Mouse (Mus musculus) embryo, embryonic 10.5 days (tissue): ENCODE data around the gene Hax1.
A peak's percentile ranks its signal among the peaks of the same experiment; 100 is the strongest.

Source experiments
- DNase-seq: peaks from one replicate; pipeline ENCODE4 v3.0.0-alpha.2; 2015; ENCODE audit warnings: low spot score

Gene Hax1

DNA sequence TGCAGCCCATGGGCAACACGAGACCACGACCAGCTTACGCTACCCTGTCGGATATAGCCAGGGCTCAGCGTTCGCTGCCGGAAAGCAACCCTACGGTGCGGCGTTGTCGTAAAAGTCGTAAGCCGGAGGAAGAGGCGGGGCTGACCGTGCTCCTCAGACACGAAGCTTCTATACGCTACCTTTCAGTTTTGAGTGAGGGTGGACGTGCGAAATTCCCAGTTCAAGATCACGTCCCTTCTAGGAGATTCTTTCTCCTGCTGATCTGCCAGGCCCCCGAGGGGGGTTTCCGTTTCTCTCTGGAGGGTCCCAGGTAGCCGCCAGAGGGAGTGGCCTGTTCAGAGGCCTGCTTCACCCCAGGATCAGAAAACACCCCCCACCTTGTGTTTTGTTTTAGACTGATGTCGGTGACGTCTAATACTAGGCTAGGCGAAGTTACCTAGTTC is at the start of gene Hax1:
Gene Hax1 (minus strand): TSS at position 169 of the 443 bp plus-strand sequence.
- DNase-seq = peak; percentile 97

DNA sequence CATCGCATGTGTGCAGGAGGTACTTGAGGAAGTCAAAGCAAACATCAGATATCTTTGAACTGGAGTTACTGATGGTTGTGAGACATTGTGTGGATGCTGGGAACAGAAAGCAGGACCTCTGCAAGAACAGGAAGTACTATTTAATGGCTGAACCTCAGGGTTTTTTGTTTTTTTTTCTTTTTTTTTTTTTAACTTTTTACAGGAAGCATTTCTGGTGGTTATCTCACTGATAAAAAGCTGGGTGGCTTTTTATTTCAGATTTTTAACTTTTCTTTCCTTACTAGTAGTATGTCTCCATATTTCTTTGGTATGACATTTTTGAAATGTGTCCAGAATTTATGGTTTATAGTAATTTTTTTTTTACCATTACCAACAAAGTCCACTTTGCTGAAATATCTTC is 37.7 kb upstream of the Hax1 start:
- no peak for DNase-seq

DNA sequence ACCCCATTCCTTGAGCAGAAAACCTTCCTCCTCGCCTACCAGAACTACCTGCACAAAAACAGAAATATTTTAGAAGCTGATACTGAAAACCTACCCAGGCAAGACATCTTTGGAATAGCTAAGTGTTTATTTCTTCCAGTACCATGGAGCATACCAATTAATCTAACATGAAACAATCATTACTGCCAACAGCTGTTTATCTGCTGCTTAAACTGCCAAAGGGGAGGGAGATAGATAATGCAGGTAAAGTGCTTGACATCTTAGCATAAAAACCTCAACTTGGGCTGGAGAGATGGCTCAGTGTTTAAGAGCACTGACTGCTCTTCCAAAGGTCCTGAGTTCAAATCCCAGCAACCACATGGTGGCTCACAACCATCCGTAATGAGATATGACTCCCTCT is 36.1 kb upstream of the Hax1 start:
- no peak for DNase-seq

DNA sequence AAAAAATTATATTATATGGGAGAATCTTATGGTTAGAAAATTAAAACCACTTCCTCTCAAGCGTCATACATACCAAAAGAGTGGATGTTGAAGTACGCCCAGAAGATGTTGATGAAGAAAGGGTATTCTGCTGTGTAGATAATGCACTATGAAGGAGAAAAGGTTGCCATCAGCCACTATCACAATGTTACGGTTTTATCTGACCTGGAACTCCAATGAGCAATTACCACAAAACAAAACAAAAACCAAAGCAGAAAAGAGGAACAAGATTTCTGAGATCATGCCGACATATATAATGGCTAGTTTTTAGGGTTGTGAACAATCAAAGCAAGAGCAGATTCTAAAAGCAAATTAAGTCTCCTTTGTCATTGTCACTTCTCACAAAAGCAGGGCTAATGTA is 18.0 kb upstream of the Hax1 start:
- no peak for DNase-seq

DNA sequence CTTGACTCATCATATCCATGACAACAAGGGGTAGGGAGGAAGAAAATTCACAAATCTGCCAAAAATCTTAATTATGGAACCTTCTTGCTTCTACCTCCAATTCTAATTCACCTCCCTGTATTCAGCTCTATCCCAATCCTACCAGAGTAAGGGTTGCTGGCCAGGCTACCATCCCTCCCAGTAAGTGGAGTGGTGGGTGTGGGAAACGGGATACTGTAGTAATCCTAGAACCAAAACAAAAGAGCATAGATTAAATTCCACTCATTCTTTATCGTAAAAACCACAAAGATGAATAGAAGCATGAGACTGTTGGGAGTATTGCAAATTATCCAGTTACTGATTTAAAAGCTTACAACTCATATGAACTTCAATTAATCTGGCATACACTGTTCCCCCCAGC is 11.7 kb upstream of the Hax1 start:
- DNase-seq = no peak

DNA sequence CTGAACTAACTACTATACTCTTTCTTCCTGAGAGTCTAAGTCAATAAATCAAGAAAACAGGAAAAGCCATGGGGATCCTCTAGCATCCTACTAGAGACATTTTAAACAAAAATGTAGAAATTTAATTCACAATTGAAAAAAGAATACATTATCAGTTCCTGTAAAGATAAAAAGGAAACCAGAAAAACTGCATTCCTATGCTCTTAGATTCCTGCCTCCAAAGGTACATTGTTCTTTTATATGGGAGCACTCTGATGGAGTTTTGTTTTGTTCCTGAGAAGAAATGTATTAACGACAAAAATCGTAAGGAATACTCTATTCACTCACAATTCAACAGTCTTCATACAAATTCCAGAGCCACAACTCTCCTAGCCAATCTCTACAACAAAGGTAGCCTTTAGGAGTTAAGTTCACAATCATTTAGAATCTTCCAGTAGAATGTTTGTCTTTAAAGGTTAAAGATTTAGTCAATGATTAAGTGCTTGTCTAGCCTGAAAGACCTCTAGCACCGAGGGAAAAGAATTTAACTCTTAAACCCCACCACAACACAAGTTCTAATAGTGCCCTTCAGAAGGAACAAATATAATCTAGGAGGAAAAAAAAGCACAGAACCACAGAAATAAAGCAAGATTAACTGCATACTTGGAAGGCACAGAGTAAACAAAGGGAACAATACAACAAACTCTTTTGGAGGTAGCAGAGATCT is 5.7 kb upstream of the Hax1 start:
- no peak for DNase-seq

DNA sequence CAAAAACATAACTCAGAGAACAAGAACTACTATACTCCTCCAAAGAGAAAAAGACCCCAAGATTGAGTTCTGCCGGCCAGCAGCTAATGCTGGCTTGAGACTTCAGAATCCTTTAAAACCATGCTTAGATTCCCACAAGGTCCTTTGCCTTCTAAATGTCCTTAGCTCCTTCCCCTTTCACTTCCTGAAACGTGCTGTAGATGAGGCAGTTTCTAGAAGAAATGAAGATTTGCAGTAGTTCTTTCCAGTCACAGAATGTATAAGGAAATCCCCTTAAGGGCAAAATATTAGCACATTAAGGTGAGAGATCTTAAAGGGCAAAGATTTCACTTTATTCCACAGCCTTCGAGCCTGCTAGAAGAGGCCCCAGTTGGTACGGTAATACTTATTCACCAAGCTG is 1.2 kb upstream of the Hax1 start:
- DNase-seq = no peak

DNA sequence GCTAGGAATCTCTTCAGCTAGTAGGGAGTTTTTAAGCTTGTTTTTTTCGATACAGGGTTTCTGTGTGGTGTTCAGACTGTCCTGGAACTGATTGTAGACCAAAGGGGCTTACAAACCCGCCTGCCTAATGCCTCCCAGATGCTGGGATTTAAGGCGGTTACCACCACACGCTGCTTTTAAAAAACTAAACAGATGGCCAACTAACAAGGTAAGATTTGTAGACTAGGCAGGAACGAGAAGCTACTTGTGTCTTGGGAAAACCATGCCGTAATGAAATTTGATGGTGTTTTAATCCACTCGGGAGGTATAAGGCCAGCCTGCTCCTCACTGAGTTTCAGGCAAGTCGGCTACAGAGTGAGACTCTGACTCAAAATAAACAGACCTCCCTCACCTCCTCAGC is 510 bp upstream of the Hax1 start:
- peak; percentile 72 for DNase-seq

DNA sequence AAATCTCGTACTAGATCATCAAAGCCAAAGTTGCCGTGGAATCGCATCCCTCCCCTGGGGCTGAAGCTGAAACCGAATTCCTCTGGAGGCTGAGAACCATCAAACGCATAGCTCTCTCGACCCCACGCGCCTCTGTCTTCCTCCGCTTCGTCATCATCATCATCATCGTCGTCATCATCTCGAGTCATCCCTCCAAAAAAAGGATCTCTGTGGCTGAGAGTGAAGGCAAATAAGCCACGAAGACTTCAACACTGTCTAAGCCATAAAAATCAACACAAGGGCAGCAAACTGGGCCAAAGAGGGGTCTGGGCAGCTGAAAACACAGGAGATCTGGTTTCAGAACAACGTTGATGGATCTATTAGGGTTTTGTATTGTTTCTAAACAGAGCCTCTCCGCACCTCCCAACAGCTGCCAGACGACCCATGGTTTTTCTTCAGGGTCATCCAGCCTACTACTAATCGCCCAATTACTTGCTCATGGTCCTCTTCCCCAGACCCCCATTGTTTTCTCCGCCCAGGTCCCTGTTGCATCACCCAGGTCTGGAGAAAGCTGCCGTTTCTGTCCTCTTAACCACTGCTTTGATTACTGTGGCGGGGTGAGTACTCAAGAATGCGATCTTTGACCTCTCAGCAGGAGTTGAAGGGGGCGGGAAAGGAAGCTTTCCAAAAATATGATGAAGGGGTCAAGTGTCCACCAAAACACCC is 637 bp downstream of the Hax1 start:
- peak; percentile 78 for DNase-seq

DNA sequence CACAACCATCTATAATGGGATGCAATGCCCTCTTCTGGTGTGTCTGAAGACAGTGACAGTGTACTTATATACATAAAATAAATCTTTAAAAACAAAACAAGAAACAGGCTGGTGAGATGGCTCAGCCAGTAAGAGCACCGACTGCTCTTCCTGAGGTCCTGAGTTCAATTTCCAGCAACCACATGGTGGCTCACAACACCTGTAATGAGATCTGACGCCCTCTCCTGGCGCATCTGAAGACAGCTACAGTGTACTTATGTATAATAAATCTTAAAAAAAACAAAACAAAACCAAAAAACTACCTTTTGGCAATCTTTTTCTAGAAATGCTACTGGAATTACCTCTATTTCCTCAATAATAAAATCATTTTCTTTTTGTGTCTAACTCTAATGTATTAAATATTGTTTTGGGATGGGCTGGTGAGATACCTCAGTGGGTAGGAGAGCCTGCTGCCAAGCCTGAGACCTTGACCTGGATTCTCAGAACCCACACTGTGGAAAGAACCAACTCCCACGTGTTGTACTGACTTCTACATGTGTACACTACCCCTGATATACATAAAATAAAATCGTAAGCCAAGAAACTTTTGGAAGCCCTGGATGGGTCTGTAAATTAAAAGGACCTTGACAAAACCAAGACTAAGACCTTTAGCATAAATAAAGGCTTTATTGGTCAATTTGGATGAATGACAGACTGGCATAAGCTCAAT is 3.6 kb downstream of the Hax1 start:
- no peak for DNase-seq

DNA sequence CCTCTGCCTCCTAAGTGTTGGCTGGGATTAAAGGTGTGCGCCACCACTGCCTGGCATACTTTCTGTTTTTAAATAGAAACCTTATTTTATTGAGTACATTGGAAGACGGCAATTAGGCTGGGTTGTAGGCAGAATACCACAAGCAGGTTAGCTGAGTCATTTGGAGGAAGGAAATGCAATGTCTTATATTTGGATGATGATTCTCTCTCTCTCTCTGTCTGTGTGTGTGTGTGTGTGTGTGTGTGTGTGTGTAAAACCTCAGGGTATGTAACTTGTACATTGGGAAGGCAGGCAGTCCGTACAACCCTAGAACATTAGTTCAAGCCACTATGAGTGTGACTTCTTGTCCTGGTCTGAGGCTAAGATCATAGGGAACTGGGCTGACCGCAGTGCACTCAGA is 10.8 kb downstream of the Hax1 start:
- no peak for DNase-seq

DNA sequence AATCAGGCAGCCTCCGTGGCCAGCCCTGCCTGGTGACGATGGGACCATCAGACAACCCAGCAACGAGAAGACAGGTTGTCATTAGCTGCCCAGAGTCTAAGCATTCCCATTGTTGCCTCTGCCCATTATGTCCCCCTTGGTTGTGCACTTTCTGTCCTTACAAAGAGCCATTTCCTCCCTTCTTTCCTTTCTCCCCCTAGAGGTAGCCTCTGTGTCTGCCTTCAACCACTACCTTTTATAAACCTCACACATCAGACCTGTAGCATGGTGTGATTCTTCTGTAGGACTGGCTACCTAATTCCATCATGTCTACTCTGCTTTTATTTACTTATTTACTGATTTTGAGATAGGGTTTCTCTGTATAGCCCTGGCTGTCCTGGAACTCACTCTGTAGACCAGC is 11.4 kb downstream of the Hax1 start:
- DNase-seq = no peak

DNA sequence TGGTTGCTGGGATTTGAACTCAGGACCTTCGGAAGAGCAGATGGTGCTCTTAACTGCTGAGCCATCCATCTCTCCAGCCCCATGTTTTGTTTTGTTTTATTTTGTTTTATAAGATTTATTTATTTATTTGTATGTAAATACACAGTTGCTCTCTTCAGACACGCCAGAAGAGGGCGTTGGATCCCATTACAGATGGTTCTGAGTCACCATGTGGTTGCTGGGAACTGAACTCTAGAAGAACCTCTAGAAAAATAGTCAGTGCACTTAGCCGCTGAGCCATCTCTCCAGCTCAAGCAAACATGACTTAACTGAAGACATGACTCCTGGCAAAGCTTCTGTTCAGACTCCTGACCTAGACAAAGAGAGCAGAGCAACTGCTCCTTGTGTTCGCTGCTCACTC is 16.2 kb downstream of the Hax1 start:
- no peak for DNase-seq

DNA sequence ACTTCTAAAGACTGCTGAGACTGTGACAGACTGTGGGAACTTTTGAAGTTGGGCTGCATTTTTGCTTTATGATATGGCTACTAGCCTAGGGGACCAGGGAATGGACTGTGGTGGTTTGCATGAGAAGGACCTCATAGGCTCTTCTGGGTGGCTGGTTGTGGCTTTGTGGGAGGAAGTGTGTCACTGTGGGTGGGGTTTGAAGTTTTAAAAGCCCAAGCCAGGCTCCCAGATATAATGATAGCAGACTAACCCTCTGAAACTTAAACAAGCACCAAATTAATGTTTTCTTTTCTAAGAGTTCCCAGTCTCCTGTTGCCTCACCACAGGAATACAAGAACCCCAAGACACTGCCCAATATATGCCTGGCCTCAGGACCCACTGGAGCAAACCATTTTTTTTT is 21.7 kb downstream of the Hax1 start:
- no peak for DNase-seq

DNA sequence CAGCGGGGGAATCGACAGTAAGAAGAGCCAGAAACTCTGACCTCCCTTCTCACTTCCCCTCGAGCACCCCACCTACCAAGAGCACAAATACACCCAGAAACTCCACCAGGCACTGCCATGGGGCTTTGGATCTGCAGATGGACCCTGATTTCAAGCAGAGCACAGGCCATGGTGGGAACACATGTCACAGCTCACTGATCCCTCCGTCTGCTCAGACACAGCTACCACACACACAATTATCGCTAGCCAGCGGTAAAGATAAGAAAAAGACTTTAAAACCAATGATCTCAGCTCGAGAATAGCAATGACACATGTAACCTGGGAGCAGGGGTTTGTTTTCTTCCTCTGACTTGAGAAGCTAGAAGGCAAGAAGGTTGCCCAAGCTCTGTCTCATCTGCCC is 30.1 kb downstream of the Hax1 start:
- no peak for DNase-seq

DNA sequence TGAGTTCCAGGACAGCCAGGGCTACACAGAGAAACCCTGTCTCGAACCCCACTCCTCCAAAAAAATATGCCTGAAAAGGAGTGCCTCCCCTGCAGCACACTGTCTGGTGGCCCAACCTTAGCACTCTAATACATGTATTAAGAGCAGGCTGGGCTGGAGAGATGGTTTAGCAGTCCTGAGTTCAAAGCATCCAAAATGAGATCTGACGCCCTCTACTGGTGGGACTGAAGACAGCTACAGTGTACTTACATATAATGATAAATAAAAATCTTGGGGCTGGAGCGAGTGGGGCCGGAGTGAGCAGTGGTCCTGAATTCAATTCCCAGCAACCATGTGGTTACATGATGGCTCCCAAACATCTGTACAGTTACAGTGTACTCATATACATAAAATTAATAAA is 31.6 kb downstream of the Hax1 start:
- DNase-seq = peak; percentile 49

DNA sequence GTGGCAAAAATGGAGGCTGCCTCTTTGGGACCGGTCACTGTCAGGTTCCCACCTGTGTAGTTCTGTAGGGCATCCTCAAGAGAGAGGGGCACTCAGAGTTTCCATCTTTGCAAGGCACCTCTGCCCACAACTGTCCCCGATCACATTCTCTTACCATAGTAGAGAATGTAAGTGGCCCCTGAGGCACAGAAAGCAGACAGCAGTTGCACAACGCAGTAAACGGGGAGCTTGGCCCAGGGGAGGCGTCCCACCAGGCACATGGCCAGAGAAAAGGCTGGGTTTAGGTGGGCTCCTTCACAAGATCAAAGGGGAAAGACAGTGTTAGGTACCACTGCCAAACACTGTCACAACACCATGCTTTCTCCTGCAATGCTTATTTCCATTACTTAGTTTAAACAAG is 32.6 kb downstream of the Hax1 start:
- no peak for DNase-seq

DNA sequence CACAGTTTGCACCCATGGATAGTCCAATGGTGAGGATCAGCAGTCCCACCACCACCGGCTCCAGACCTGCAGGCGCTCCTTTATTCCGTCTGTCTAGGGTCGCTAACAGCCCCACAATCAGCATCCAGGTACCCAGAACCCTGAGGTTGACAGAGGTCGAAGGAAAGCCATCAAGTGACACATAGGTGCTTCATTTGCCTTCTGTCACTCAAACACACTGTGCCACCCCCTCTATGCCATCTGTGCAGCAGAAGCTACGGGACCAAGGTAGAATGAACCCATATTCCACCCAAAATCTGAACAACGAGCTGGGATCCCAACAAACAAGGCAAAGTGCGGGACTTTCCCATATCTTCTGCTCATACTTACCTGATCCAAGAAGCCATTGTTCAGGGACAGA is 33.0 kb downstream of the Hax1 start:
- DNase-seq = no peak

DNA sequence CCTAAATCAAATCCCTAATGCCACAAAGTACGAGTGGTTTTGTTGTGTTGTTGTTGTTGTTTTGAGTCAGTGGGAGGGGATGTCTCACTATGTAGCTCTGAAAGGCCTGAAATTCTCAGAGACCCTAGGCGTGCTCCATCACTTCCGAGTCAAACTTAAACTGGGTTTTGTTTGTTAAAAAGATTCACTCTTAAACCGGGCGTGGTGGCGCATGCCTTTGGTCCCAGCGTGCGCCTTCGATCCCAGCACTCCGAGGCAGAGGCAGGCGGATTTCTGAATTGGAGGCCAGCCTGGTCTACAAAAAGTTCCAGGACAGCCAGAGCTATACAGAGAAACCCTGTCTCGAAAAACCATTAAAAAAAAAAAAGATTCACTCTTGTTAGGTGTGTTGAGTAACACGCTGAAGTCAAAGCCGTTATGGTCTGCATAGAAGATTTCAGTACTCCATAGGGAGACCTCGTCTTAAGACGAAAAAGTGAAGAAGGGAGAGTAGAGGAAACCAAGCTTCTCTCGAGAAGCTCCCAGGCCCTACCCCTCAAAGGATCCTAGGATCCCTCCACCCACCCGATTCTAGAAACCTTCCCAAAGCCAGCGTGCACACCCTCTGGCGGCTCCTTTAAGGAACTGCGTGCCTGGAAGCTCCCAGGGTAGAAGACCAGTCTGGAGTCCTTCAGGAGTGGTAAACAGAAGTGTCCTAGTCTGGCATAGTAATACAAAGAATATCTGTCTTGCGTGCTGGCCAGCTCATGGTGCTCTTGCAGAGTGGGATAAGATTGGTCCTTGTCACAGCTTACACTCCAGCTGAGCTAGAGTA is 34.4 kb downstream of the Hax1 start:
- DNase-seq = peak; percentile 95

DNA sequence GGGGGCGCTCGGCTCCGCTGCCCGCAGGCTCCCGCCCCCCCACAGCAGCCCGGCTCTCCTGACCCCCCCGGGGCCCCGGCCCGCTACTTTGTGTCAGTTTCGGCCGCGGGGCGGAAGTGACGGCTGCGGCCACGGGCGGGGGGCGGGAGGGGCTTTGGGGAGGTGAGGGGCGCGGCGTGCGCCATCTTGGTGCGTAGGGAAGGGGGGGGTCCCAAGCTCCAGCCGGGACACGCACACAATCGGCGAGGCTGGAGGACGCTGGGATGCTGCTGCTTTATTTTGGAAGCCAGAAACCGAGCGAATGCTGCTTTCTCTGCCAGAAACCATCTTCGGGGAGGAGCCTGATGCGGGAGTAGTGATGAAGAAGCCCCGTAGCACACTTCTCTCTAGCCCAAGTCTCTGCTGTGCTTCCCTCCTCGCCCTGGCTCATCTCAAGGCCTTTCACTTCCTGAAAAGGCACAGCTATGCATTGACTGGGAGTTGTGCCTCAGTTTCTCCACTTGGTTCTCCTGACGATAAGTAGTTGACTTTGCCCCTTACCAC is 35.3 kb downstream of the Hax1 start, which contains the start of gene Atp8b2:
Gene Atp8b2 (minus strand): TSS at position 288 of the 543 bp plus-strand sequence.
- DNase-seq = peak; percentile 86

DNA sequence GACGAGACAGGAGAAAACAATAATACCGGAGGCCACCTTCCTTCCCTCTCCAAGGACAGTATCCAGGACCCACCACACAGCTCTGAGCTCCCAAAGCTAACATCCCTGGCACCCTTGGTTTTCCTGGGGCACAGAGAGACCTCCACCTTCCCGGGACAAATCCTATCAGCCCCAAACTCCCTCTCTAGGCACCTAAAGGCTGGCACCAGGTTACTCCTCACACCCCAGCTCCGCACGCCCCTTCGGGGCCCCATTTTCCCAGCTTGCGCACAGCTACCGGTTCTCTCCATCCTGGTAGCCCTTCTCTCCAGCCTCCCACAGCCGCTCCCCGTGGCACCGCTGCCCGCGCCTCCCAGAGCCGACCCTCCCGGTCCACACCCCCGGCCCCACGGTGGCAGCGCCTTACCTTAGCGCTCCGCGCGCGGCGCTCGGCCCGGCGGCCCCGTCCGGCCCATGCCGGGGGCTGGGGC is 35.8 kb downstream of the Hax1 start:
- DNase-seq = no peak
